Mouse (Mus musculus) myocyte (in vitro differentiated cells): ENCODE data around the gene Epp13. TPM values are rescaled to one million over a fixed set of nuclear protein-coding genes. Genes with fewer than 3 reads are reported as not detected.

Source experiments
- H3K27me3 ChIP-seq: one replicate; pipeline ENCODE4 v1.6.1; 2011; ENCODE audit not compliant: control insufficient read depth, insufficient read depth, insufficient read length
- H3K36me3 ChIP-seq: one replicate; pipeline ENCODE4 v1.6.1; 2011; ENCODE audit not compliant: control insufficient read depth, insufficient read depth
- H3K4me2 ChIP-seq: one replicate; pipeline ENCODE4 v1.6.1; 2011; ENCODE audit warnings: low read depth, control low read depth
- H3K4me3 ChIP-seq: one replicate; pipeline ENCODE4 v1.5.1; 2011; ENCODE audit warnings: mild to moderate bottlenecking, control low read depth, moderate library complexity
- H3K79me2 ChIP-seq: one replicate; pipeline ENCODE4 v1.6.1; 2011; ENCODE audit not compliant: control insufficient read depth, insufficient read depth
- H3ac ChIP-seq: one replicate; pipeline ENCODE4 v1.6.1; 2011; ENCODE audit not compliant: control insufficient read depth, insufficient read length
- CEBPB ChIP-seq: IDR thresholded peaks from 2 replicates; pipeline ENCODE4 v1.6.1; 2011; ENCODE audit warnings: mild to moderate bottlenecking, moderate library complexity; ENCODE audit not compliant: poor library complexity, insufficient read depth, severe bottlenecking
- E2F4 ChIP-seq: IDR thresholded peaks from one replicate; pipeline ENCODE4 v1.6.1; 2011; ENCODE audit warnings: mild to moderate bottlenecking, control low read depth, moderate library complexity; ENCODE audit not compliant: insufficient read depth
- MAX ChIP-seq: IDR thresholded peaks from one replicate; pipeline ENCODE4 v1.6.1; 2011; ENCODE audit warnings: low read depth, mild to moderate bottlenecking, control low read depth
- MYOD1 ChIP-seq, 3 experiments: IDR thresholded peaks; one replicate each; pipeline ENCODE4 v1.6.1; 2011; ENCODE audit warnings: control low read depth in 2 of 3, low read depth in 2 of 3, mild to moderate bottlenecking in 2 of 3, moderate library complexity in 1 of 3; ENCODE audit not compliant: insufficient read length in 2 of 3, control insufficient read depth in 1 of 3
- MYOG ChIP-seq, 3 experiments: IDR thresholded peaks; one replicate each; pipeline ENCODE4 v1.6.1; 2011; ENCODE audit warnings: control low read depth in 2 of 3, low read depth in 2 of 3, mild to moderate bottlenecking in 2 of 3; ENCODE audit not compliant: insufficient read length in 2 of 3, control insufficient read depth in 1 of 3, insufficient read depth in 1 of 3
- POLR2A ChIP-seq: IDR thresholded peaks from one replicate; pipeline ENCODE4 v1.6.1; 2011; ENCODE audit warnings: low read depth, mild to moderate bottlenecking, control low read depth, moderate library complexity; ENCODE audit not compliant: insufficient read length
- POLR2AphosphoS2 ChIP-seq: IDR thresholded peaks from one replicate; pipeline ENCODE4 v1.6.1; 2011; ENCODE audit warnings: low read depth, control low read depth; ENCODE audit not compliant: insufficient read length
- REST ChIP-seq: IDR thresholded peaks from one replicate; pipeline ENCODE4 v1.6.1; 2011; ENCODE audit warnings: mild to moderate bottlenecking, control low read depth, moderate library complexity; ENCODE audit not compliant: insufficient read depth, insufficient read length
- SRF ChIP-seq: IDR thresholded peaks from one replicate; pipeline ENCODE4 v1.6.1; 2011; ENCODE audit warnings: low read depth; ENCODE audit not compliant: control insufficient read depth, insufficient read length
- TCF12 ChIP-seq: IDR thresholded peaks from one replicate; pipeline ENCODE4 v1.6.1; 2011; ENCODE audit warnings: mild to moderate bottlenecking, control low read depth; ENCODE audit not compliant: poor library complexity, insufficient read depth, severe bottlenecking
- TCF3 ChIP-seq: IDR thresholded peaks from one replicate; pipeline ENCODE4 v1.6.1; 2011; ENCODE audit warnings: low read depth, control low read depth; ENCODE audit not compliant: insufficient read length
- USF1 ChIP-seq: IDR thresholded peaks from one replicate; pipeline ENCODE4 v1.6.1; 2011; ENCODE audit warnings: low read depth, mild to moderate bottlenecking, control low read depth, moderate library complexity
- polyA plus RNA-seq: library from polyadenylated mRNA; unstranded; fragments of >200 nt; fragmentation: generic; extraction: Trizol; gene quantifications from one replicate; pipeline ENCODE4 v1.2.1, GENCODE M21; 2012; ENCODE audit warnings: missing spikeins

Epp13 gene
- polyA plus RNA-seq, 1 experiment: not detected

DNA sequence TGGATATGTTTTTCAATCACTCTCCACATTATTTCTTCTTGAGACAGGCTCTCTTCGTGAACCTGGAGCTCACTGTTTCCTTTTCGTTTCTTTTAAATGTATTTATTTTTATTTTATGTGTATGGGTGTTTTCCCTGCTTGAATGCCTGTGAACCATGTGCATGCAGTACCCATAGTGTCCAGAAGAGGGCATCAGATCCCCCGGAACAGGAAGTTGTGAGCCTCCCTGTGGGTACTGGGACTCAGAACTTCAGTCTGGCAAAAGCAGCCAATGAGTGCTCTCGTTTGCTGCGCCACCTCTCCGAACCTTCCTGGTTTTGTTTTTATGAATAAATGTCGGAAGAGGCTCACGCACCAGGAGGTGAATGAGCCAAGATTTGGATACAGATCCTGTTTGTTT, 13.2 kb downstream of the Epp13 start:
- TF ChIP-seq TCF3: no peak
- no peak for TF ChIP-seq MYOG (IDR thresholded peaks at IDR 0.05; ENCODE audit: control insufficient read depth in 1 of 3, insufficient read depth in 1 of 3, insufficient read length in 2 of 3, low read depth in 2 of 3)
- no peak for TF ChIP-seq REST
- TF ChIP-seq POLR2AphosphoS2: no peak
- TF ChIP-seq MAX: no peak
- TF ChIP-seq POLR2A: no peak
- no peak for TF ChIP-seq E2F4
- no peak for TF ChIP-seq TCF12
- TF ChIP-seq MYOD1 (IDR thresholded peaks at IDR 0.05; ENCODE audit: control insufficient read depth in 1 of 3, insufficient read length in 2 of 3, low read depth in 2 of 3): no peak
- no peak for TF ChIP-seq CEBPB
- TF ChIP-seq USF1: no peak
- TF ChIP-seq SRF: no peak
- Histone ChIP-seq H3ac (no peak overlapping the region), H3K79me2 (no peaks in the 10 kb centered on the region), H3K36me3 (no peaks in the 10 kb centered on the region), H3K4me2 (no peak overlapping the region), H3K27me3 (peaks cover 4% of the 10 kb centered on the region), H3K4me3 (no peak overlapping the region)

DNA sequence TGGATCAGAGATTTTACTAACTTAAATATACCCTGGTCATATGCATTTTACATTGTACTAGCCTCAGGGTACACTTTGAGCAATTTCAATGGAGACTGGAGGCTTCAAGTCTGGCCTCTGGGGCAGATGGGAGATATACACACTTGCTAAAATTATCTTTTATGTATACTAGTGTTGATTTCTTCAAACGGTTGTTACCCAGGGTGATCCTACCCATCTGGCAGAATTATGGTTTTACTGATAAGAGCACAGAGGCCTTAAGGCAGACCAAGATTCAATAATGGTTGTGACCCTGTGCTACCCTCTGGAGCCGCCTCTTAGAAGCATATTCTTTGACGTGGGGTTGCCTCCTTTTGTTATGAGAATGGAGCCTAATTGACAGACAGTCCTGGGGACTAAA, 25.4 kb downstream of the Epp13 start:
- Histone ChIP-seq H3K4me2 (no peak overlapping the region), H3K27me3 (peaks cover 36% of the 10 kb centered on the region), H3ac (no peak overlapping the region), H3K4me3 (no peak overlapping the region), H3K36me3 (no peaks in the 10 kb centered on the region), H3K79me2 (no peaks in the 10 kb centered on the region)
- no peak for TF ChIP-seq E2F4
- no peak for TF ChIP-seq SRF
- TF ChIP-seq REST: no peak
- no peak for TF ChIP-seq CEBPB
- TF ChIP-seq TCF12: no peak
- no peak for TF ChIP-seq USF1
- TF ChIP-seq TCF3: no peak
- TF ChIP-seq POLR2AphosphoS2: no peak
- TF ChIP-seq POLR2A: no peak
- no peak for TF ChIP-seq MYOG (IDR thresholded peaks at IDR 0.05; ENCODE audit: control insufficient read depth in 1 of 3, insufficient read depth in 1 of 3, insufficient read length in 2 of 3, low read depth in 2 of 3)
- TF ChIP-seq MYOD1 (IDR thresholded peaks at IDR 0.05; ENCODE audit: control insufficient read depth in 1 of 3, insufficient read length in 2 of 3, low read depth in 2 of 3): no peak
- no peak for TF ChIP-seq MAX

DNA sequence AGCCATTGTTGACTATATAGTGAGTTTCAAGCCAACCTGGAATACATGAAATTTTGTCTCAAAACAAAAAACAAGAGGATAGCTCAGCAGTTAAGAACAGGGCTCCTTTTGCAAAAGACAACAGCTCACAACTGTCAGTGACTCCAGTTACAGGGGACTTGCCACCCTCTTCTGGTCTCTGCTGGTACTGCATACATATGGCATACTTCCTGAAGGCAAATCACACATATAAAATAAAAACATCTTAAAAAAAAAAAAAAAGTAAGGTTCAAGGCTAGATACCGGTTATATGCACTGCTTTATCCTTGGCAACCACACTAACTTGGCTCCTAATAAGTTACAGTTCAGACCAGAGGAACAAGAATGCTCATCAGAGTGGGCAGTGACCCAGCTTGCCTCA, 30.2 kb downstream of the Epp13 start:
- H3K79me2 ChIP-seq: no peaks in the 10 kb centered on the region

DNA sequence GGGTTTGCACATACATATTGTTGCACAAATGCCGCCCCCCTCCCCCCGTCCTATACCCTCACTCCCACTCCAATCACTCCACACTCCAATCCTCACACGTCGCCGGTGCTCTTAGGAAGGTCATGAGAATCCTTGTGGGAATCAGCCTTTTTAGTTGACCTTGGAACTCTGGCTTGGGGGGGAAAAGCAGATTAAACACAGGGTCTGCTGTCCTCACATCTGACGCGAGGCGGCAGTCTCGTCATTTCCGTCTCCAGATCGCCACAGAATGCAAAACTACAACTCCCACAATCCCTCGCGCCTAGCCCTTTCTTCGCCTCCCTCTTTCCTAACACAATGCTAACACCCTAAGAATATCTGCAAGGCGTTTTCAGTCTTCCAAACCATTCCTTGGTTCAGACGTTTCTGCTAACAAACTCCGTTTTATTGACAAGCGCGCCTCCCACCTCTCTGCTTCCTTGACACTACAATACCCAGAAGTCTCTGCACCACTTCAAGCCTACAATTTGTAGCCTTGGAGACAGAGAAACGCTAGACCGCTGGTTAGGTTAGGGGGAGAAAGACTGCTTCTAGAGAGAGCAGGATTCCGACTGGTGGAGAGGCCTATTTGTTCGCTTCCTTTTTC, 31.1 kb downstream of the Epp13 start:
- Histone ChIP-seq H3K4me3 (peak overlapping the region; percentile 46), H3K27me3 (peaks cover 1% of the 10 kb centered on the region), H3K36me3 (no peaks in the 10 kb centered on the region), H3K79me2 (no peaks in the 10 kb centered on the region), H3ac (peak overlapping the region; percentile 59), H3K4me2 (peak overlapping the region; percentile 73)
- TF ChIP-seq E2F4 (no peak), POLR2AphosphoS2 (peak; percentile 17)

More for the DNA sequence above, 30.2 kb downstream of the Epp13 start:
- peak overlapping the region; percentile 46 for H3K4me3 ChIP-seq
- H3K4me2 ChIP-seq: peak overlapping the region; percentile 73
- H3ac ChIP-seq: peak overlapping the region; percentile 59
- TF ChIP-seq SRF (no peak), TCF12 (no peak), REST (no peak), USF1 (no peak), CEBPB (no peak), E2F4 (no peak), TCF3 (no peak), POLR2A (no peak), MYOD1 (IDR thresholded peaks at IDR 0.05; ENCODE audit: control insufficient read depth in 1 of 3, insufficient read length in 2 of 3, low read depth in 2 of 3) (no peak), MAX (no peak), POLR2AphosphoS2 (no peak), MYOG (IDR thresholded peaks at IDR 0.05; ENCODE audit: control insufficient read depth in 1 of 3, insufficient read depth in 1 of 3, insufficient read length in 2 of 3, low read depth in 2 of 3) (no peak)
- H3K36me3 ChIP-seq: no peaks in the 10 kb centered on the region
- H3K27me3 ChIP-seq: peaks cover 6% of the 10 kb centered on the region

DNA sequence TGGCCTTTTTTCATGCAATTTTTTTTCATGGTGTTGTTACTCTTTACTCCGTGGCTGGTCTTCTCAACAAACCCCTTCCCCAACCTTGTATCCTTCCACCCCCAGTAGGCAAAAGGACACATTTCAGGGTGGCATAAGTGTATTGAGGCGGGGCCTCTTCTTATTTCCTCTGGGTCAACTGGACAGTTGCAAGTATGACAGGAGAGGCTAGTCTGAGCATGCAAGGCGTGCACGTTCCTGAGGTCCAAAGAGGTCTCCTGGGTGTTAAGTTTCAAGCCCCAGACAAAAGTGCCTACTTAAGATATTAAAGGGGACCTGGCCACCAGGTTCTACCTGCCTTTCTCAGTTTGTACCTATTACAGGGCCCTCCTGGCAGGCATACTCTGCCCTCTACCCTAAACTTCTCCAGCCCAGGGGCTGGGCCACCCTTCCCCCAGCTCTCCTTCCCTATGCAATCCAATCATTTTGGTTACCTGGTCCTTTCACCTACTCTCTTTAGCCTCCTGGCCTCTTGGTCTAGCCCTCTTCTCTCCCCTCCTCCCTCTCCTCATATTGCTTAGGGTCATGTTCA, 32.0 kb downstream of the Epp13 start:
- Histone ChIP-seq H3K36me3 (no peaks in the 10 kb centered on the region), H3K4me2 (peak overlapping the region; percentile 73), H3K4me3 (peak overlapping the region; percentile 46), H3ac (no peak overlapping the region), H3K79me2 (no peaks in the 10 kb centered on the region), H3K27me3 (no peaks in the 10 kb centered on the region)
- TF ChIP-seq TCF12: no peak
- no peak for TF ChIP-seq TCF3
- no peak for TF ChIP-seq E2F4
- no peak for TF ChIP-seq MAX
- TF ChIP-seq USF1: no peak
- TF ChIP-seq CEBPB: no peak
- TF ChIP-seq POLR2A: no peak
- TF ChIP-seq SRF: no peak
- no peak for TF ChIP-seq MYOD1 (IDR thresholded peaks at IDR 0.05; ENCODE audit: control insufficient read depth in 1 of 3, insufficient read length in 2 of 3, low read depth in 2 of 3)
- no peak for TF ChIP-seq MYOG (IDR thresholded peaks at IDR 0.05; ENCODE audit: control insufficient read depth in 1 of 3, insufficient read depth in 1 of 3, insufficient read length in 2 of 3, low read depth in 2 of 3)
- no peak for TF ChIP-seq POLR2AphosphoS2
- no peak for TF ChIP-seq REST
